Mouse (Mus musculus) heart, adult 2 months (tissue): ENCODE results near the gene Gtf3c1. TPM values are rescaled to one million over a fixed set of nuclear protein-coding genes. Genes with fewer than 3 reads are reported as not detected.

Experiments used
- DNase-seq, 2 experiments: peaks; one replicate each; pipeline ENCODE4 v3.0.0; 2021
- H3K27ac ChIP-seq: fragments of 200-600 bp; 2 replicates; pipeline ENCODE4 v1.8.1; 2022
- H3K27me3 ChIP-seq: fragments of 200-500 bp; 2 replicates; pipeline ENCODE4 v1.6.1; 2012; ENCODE audit warnings: mild to moderate bottlenecking, low read length, inconsistent platforms, mixed read lengths; ENCODE audit not compliant: control insufficient read depth, insufficient read depth
- H3K36me3 ChIP-seq: fragments of 200-500 bp; 2 replicates; pipeline ENCODE4 v1.6.1; 2012; ENCODE audit warnings: low read length, inconsistent platforms; ENCODE audit not compliant: control insufficient read depth, insufficient read depth
- H3K4me1 ChIP-seq: fragments of 200-500 bp; 2 replicates; pipeline ENCODE4 v1.6.1; 2011; ENCODE audit warnings: low read length; ENCODE audit not compliant: control insufficient read depth, insufficient read depth
- H3K4me3 ChIP-seq: fragments of 200-600 bp; 2 replicates; pipeline ENCODE4 v1.8.1; 2022
- H3K79me2 ChIP-seq: fragments of 200-500 bp; replicated peaks from 2 replicates; pipeline ENCODE4 v1.6.1; 2012; ENCODE audit warnings: mild to moderate bottlenecking, inconsistent platforms, low read length, moderate library complexity, mixed read lengths; ENCODE audit not compliant: control insufficient read depth, insufficient read depth
- H3K9ac ChIP-seq: fragments of 200-500 bp; 2 replicates; pipeline ENCODE4 v1.6.1; 2012; ENCODE audit warnings: low read depth, mild to moderate bottlenecking, control low read depth, inconsistent platforms, low read length, mixed read lengths
- CTCF ChIP-seq: fragments of 200-600 bp; IDR thresholded peaks from 2 replicates; pipeline ENCODE4 v1.8.1; 2022; ENCODE audit warnings: antibody characterized with exemption, mild to moderate bottlenecking, moderate library complexity
- EP300 ChIP-seq: fragments of 200-500 bp; IDR thresholded peaks from 2 replicates; pipeline ENCODE4 v1.6.1; 2011; ENCODE audit warnings: low read depth, low read length, control low read depth; ENCODE audit not compliant: insufficient read depth
- POLR2A ChIP-seq: fragments of 200-500 bp; IDR thresholded peaks from 2 replicates; pipeline ENCODE4 v1.6.1; 2011; ENCODE audit warnings: mild to moderate bottlenecking, low read depth, low read length, control low read depth; ENCODE audit not compliant: insufficient read depth
- WGBS: fragments of 180-500 bp; shearing (Covaris S2); methylation state at CpG from one replicate; pipeline ENCODE4 v1.1.7; 2018; 5-methylcytosine and 5-hydroxymethylcytosine counted together
- intact Hi-C: fragments of 180-260 bp; cut with DNase I; formaldehyde crosslinking; loops from one replicate; pipeline ENCODE4 v1.15.1; 2025
- polyA plus RNA-seq: library from polyadenylated mRNA; depleted of rRNA; stranded (reverse); fragments of >200 nt; gene quantifications from 2 replicates; pipeline ENCODE4 v1.2.3, GENCODE M21; 2012; rRNA removed
- total RNA-seq, 2 experiments: library from RNA; stranded (reverse); gene quantifications; 2 replicates each; pipeline ENCODE4 v1.2.3; 2021

The Gtf3c1 gene
- total and polyA plus RNA-seq, 3 experiments, result 30.2 to 47.9 (median 46.3) TPM

- WGBS, result 79% methylated on average over 9 of the region's 9 CpGs
- no peak for DNase-seq
- no peaks in the 10 kb centered on the region for H3K27me3 ChIP-seq
- H3K79me2 ChIP-seq, result no peaks in the 10 kb centered on the region
- TF ChIP-seq POLR2A, result no peak
- TF ChIP-seq CTCF, result no peak
- no peak for TF ChIP-seq EP300
- no peak overlapping the region for H3K9ac ChIP-seq
- H3K27ac ChIP-seq, result no peak overlapping the region
- intact Hi-C loops, result no loop called here
- H3K36me3 ChIP-seq, result no peaks in the 10 kb centered on the region
- no peak overlapping the region for H3K4me3 ChIP-seq
- no peaks in the 10 kb centered on the region for H3K4me1 ChIP-seq
Observed at GRCm38 (mm10) chr7:125597083-125597482, 110.5 kb downstream of the Gtf3c1 start.

- H3K4me3 ChIP-seq, result no peak overlapping the region
- TF ChIP-seq CTCF, result no peak
- no peak for TF ChIP-seq POLR2A
- no peak for TF ChIP-seq EP300
- no peaks in the 10 kb centered on the region for H3K4me1 ChIP-seq
- H3K27ac ChIP-seq, result no peak overlapping the region; the same call in 1 of the 2 replicates
- H3K79me2 ChIP-seq, result no peaks in the 10 kb centered on the region
- intact Hi-C loops, result no loop called here
- H3K27me3 ChIP-seq, result no peaks in the 10 kb centered on the region
- H3K9ac ChIP-seq, result no peak overlapping the region
- H3K36me3 ChIP-seq, result no peaks in the 10 kb centered on the region
- DNase-seq, result no peak
- WGBS, result 56% methylated on average over 3 of the region's 3 CpGs
Observed at GRCm38 (mm10) chr7:125596406-125596805, 111.2 kb downstream of the Gtf3c1 start.

GRCm38 (mm10) chr7:125593831-125594230 is 113.7 kb downstream of the Gtf3c1 start:
- Histone ChIP-seq H3K36me3 (no peaks in the 10 kb centered on the region), H3K27ac (no peak overlapping the region), H3K27me3 (no peaks in the 10 kb centered on the region), H3K9ac (no peak overlapping the region), H3K4me1 (no peaks in the 10 kb centered on the region), H3K79me2 (no peaks in the 10 kb centered on the region), H3K4me3 (no peak overlapping the region)
- WGBS, result 75% methylated on average over 4 of the region's 4 CpGs
- TF ChIP-seq CTCF (no peak), EP300 (no peak), POLR2A (no peak)
- DNase-seq, result peak in 1 of 2 experiments; percentile 50
- intact Hi-C loops, result no loop called here

Other genes with a start within 250 kb of the Gtf3c1 start
- 10 to 100 TPM; 25.6 to 33.1 TPM for gene Nsmce1, start 216.2 kb downstream of the Gtf3c1 start, total RNA-seq
- 41.9 and 66.5 TPM in 2 replicates for gene Nsmce1, start 216.2 kb downstream of the Gtf3c1 start, polyA plus RNA-seq
- gene Il4ra, start 155.7 kb downstream of the Gtf3c1 start, total RNA-seq, result 10 to 100 TPM; 13.2 to 20.1 TPM
- 14.3 and 19.1 TPM in 2 replicates for gene Il4ra, start 155.7 kb downstream of the Gtf3c1 start, polyA plus RNA-seq
- gene Il21r, start 104.4 kb downstream of the Gtf3c1 start, total RNA-seq, result under 1 TPM; 0.48 to 0.60 TPM
- 1.8 and 2.3 TPM in 2 replicates for gene Il21r, start 104.4 kb downstream of the Gtf3c1 start, polyA plus RNA-seq
- 10 to 100 TPM in 1 of 2 experiments, 1 to 10 TPM in 1; 9.3 to 11.5 TPM for gene D430042O09Rik, start 108 bp upstream of the Gtf3c1 start, total RNA-seq
- 8.2 and 10.4 TPM in 2 replicates for gene D430042O09Rik, start 108 bp upstream of the Gtf3c1 start, polyA plus RNA-seq